Comparison of ENCODE assay signal across 8 mouse cellular contexts in genomic region chr7:25281166-25281733, GRCm38 (mm10). TPM values are rescaled to one million over a fixed set of nuclear protein-coding genes. Genes with fewer than 3 reads are reported as not detected.
A peak's percentile ranks its signal among the peaks of the same experiment; 100 is the strongest.
DNase-seq lines count a peak whose midpoint lies in the region; ATAC-seq lines count a peak whose summit lies in the region.

No protein-coding gene starts in this region.

- intact Hi-C loops in left cerebral cortex, postnatal 4 days (cut with DNase I), result no loop called here

- WGBS in heart, embryonic 11.5 days (ENCODE audit: insufficient replicate concordance), result 25% methylated on average over 12 of the region's 12 CpGs
- WGBS in limb, embryonic 13.5 days, result 15% methylated on average over 12 of the region's 12 CpGs
- 10% methylated on average over 12 of the region's 12 CpGs for WGBS in stomach, embryonic 14.5 days

- peak overlapping the region; percentile 91 for H3K9ac ChIP-seq in heart, embryonic 11.5 days (ENCODE audit: low read depth, low read length)
- peak overlapping the region; percentile 50 for H3K9ac ChIP-seq in limb, embryonic 13.5 days
- H3K9ac ChIP-seq in stomach, embryonic 14.5 days (replicated peaks; ENCODE audit: low read depth, low read length), result peak overlapping the region; percentile 22; the same call in 1 of the 2 replicates

- peak overlapping the region; percentile 74 for H3K4me3 ChIP-seq in heart, embryonic 11.5 days (ENCODE audit: low read depth, low read length)
- peak overlapping the region; percentile 85 for H3K4me3 ChIP-seq in limb, embryonic 13.5 days
- peak overlapping the region; percentile 86 for H3K4me3 ChIP-seq in stomach, embryonic 14.5 days (ENCODE audit: low read depth, low read length)

- peak overlapping the region; percentile 99 for H3K27ac ChIP-seq in heart, embryonic 11.5 days (ENCODE audit: low read depth, low read length)
- peak overlapping the region; percentile 100 for H3K27ac ChIP-seq in limb, embryonic 13.5 days
- H3K27ac ChIP-seq in stomach, embryonic 14.5 days (ENCODE audit: low read length), result peak overlapping the region; percentile 99

- H3K27me3 ChIP-seq in heart, embryonic 11.5 days (ENCODE audit: control insufficient read depth, insufficient read depth, low read length), result no peaks in the 10 kb centered on the region
- no peaks in the 10 kb centered on the region for H3K27me3 ChIP-seq in limb, embryonic 13.5 days
- H3K27me3 ChIP-seq in stomach, embryonic 14.5 days (ENCODE audit: control insufficient read depth, insufficient read depth, low read length), result no peaks in the 10 kb centered on the region

- peak overlapping the region; percentile 98 for H3K4me2 ChIP-seq in heart, embryonic 11.5 days
- peak overlapping the region; percentile 82 for H3K4me2 ChIP-seq in limb, embryonic 13.5 days (replicated peaks)
- H3K4me2 ChIP-seq in stomach, embryonic 14.5 days (replicated peaks; ENCODE audit: low read depth, low read length), result peak overlapping the region; percentile 71

- H3K9me3 ChIP-seq in heart, embryonic 11.5 days (replicated peaks; ENCODE audit: control insufficient read depth, low read length), result no peaks in the 10 kb centered on the region
- H3K9me3 ChIP-seq in limb, embryonic 13.5 days, result no peaks in the 10 kb centered on the region
- no peaks in the 10 kb centered on the region for H3K9me3 ChIP-seq in stomach, embryonic 14.5 days (ENCODE audit: control insufficient read depth, low read depth, low read length)

- H3K36me3 ChIP-seq in heart, embryonic 11.5 days (ENCODE audit: control insufficient read depth, insufficient read depth, low read length), result peaks cover 13% of the 10 kb centered on the region
- H3K36me3 ChIP-seq in limb, embryonic 13.5 days, result peaks cover 17% of the 10 kb centered on the region
- peaks cover 18% of the 10 kb centered on the region for H3K36me3 ChIP-seq in stomach, embryonic 14.5 days (ENCODE audit: control insufficient read depth, insufficient read depth, low read length)

- H3K4me1 ChIP-seq in heart, embryonic 11.5 days (ENCODE audit: control insufficient read depth, insufficient read depth, low read length), result peaks cover 58% of the 10 kb centered on the region
- peaks cover 59% of the 10 kb centered on the region for H3K4me1 ChIP-seq in limb, embryonic 13.5 days
- peaks cover 55% of the 10 kb centered on the region for H3K4me1 ChIP-seq in stomach, embryonic 14.5 days (ENCODE audit: control insufficient read depth, insufficient read depth, low read length)

- ATAC-seq in heart, embryonic 11.5 days (replicated peaks; ENCODE audit: insufficient number of reproducible peaks, low FRiP score, low TSS enrichment), result peak; percentile 5; the same call in 1 of the 2 replicates
- peak; percentile 16 for ATAC-seq in CD4-positive, CD25-positive, alpha-beta regulatory T cell, adult 4 months
- peak; percentile 52 for ATAC-seq in erythroblast, adult 5-6 weeks (replicated peaks; ENCODE audit: low FRiP score, poor library complexity, severe bottlenecking)
- ATAC-seq in limb, embryonic 13.5 days (ENCODE audit: low FRiP score, low read depth), result no peak
- ATAC-seq in stomach, embryonic 14.5 days (ENCODE audit: insufficient number of reproducible peaks, insufficient read depth, low FRiP score, low read depth), result 0 out of 2 replicates have a peak, but pooled peaks have one; percentile 0

- no peak for DNase-seq in heart, postnatal 4 days
- DNase-seq in left cerebral cortex, postnatal 4 days, result no peak
- DNase-seq in embryo, embryonic 10.5 days (ENCODE audit: low spot score), result no peak

RNA-seq across cellular contexts. Expression of gene Cic, which starts 13.7 kb away (rescaled TPM):
- polyA plus RNA-seq in heart, embryonic 11.5 days (2014; fragmentation: Nextera tagmentation; extraction: Ambion mirVana), result 25.0 and 31.5 TPM in 2 replicates
- total RNA-seq in heart, postnatal 4 days (2021), result 100 to 1,000 TPM; 108 to 109 TPM
- polyA plus RNA-seq in CD4-positive, CD25-positive, alpha-beta regulatory T cell, adult 4 months (2017; shearing (Covaris generic)), result 10 to 100 TPM; 24.1 to 27.2 TPM
- 60.2 and 77.4 TPM in 2 replicates for total RNA-seq in erythroblast, adult 5-6 weeks (2015; ENCODE audit: low replicate concordance)
- 15.3 and 26.6 TPM in 2 replicates for total RNA-seq in erythroblast, adult 5-6 weeks (2017; ENCODE audit: low replicate concordance)
- polyA plus RNA-seq in limb, embryonic 13.5 days (2015; fragmentation: Nextera tagmentation; extraction: Ambion mirVana), result 40.9 and 43.6 TPM in 2 replicates
- polyA plus RNA-seq in stomach, embryonic 14.5 days (2014; fragmentation: Nextera tagmentation; extraction: Ambion mirVana), result 51.4 and 54.1 TPM in 2 replicates
- total RNA-seq in left cerebral cortex, postnatal 4 days (2021), result 100 to 1,000 TPM; 324 to 333 TPM

RNA-seq across cellular contexts. Expression of gene Pafah1b3, which starts 16.5 kb away (rescaled TPM):
- polyA plus RNA-seq in heart, embryonic 11.5 days (2014; fragmentation: Nextera tagmentation; extraction: Ambion mirVana), result 141 and 158 TPM in 2 replicates
- total RNA-seq in heart, postnatal 4 days (2021), result 10 to 100 TPM; 37.5 to 38.4 TPM
- polyA plus RNA-seq in CD4-positive, CD25-positive, alpha-beta regulatory T cell, adult 4 months (2017; shearing (Covaris generic)), result 10 to 100 TPM; 23.6 to 42.6 TPM
- total RNA-seq in erythroblast, adult 5-6 weeks (2015; ENCODE audit: low replicate concordance), result 1.9 and 2.9 TPM in 2 replicates
- 0.98 TPM in 1 of 2 replicates, not detected in the other for total RNA-seq in erythroblast, adult 5-6 weeks (2017; ENCODE audit: low replicate concordance)
- 281 and 307 TPM in 2 replicates for polyA plus RNA-seq in limb, embryonic 13.5 days (2015; fragmentation: Nextera tagmentation; extraction: Ambion mirVana)
- polyA plus RNA-seq in stomach, embryonic 14.5 days (2014; fragmentation: Nextera tagmentation; extraction: Ambion mirVana), result 274 and 284 TPM in 2 replicates
- total RNA-seq in left cerebral cortex, postnatal 4 days (2021), result 100 to 1,000 TPM; 234 to 250 TPM

RNA-seq across cellular contexts. Expression of gene Prr19, which starts 20.0 kb away (rescaled TPM):
- polyA plus RNA-seq in heart, embryonic 11.5 days (2014; fragmentation: Nextera tagmentation; extraction: Ambion mirVana), result 0.54 and 0.63 TPM in 2 replicates
- total RNA-seq in heart, postnatal 4 days (2021), result not detected
- polyA plus RNA-seq in CD4-positive, CD25-positive, alpha-beta regulatory T cell, adult 4 months (2017; shearing (Covaris generic)), result not detected
- total RNA-seq in erythroblast, adult 5-6 weeks (2015; ENCODE audit: low replicate concordance), result not detected in 2 replicates
- not detected in 2 replicates for total RNA-seq in erythroblast, adult 5-6 weeks (2017; ENCODE audit: low replicate concordance)
- 0.91 and 1.1 TPM in 2 replicates for polyA plus RNA-seq in limb, embryonic 13.5 days (2015; fragmentation: Nextera tagmentation; extraction: Ambion mirVana)
- 0.76 and 1.1 TPM in 2 replicates for polyA plus RNA-seq in stomach, embryonic 14.5 days (2014; fragmentation: Nextera tagmentation; extraction: Ambion mirVana)
- total RNA-seq in left cerebral cortex, postnatal 4 days (2021), result under 1 TPM; 0.52 to 0.87 TPM

RNA-seq across cellular contexts. Expression of gene Tmem145, which starts 24.7 kb away (rescaled TPM):
- polyA plus RNA-seq in heart, embryonic 11.5 days (2014; fragmentation: Nextera tagmentation; extraction: Ambion mirVana), result 0.17 and 0.25 TPM in 2 replicates
- not detected for total RNA-seq in heart, postnatal 4 days (2021)
- not detected for polyA plus RNA-seq in CD4-positive, CD25-positive, alpha-beta regulatory T cell, adult 4 months (2017; shearing (Covaris generic))
- not detected in 2 replicates for total RNA-seq in erythroblast, adult 5-6 weeks (2015; ENCODE audit: low replicate concordance)
- not detected in 2 replicates for total RNA-seq in erythroblast, adult 5-6 weeks (2017; ENCODE audit: low replicate concordance)
- 1.5 and 1.9 TPM in 2 replicates for polyA plus RNA-seq in limb, embryonic 13.5 days (2015; fragmentation: Nextera tagmentation; extraction: Ambion mirVana)
- 1.9 and 2.0 TPM in 2 replicates for polyA plus RNA-seq in stomach, embryonic 14.5 days (2014; fragmentation: Nextera tagmentation; extraction: Ambion mirVana)
- total RNA-seq in left cerebral cortex, postnatal 4 days (2021), result 100 to 1,000 TPM in 1 of 2 experiments, 10 to 100 TPM in 1; 99.6 to 104 TPM

RNA-seq across cellular contexts. Expression of gene Erf, which starts 30.7 kb away (rescaled TPM):
- polyA plus RNA-seq in heart, embryonic 11.5 days (2014; fragmentation: Nextera tagmentation; extraction: Ambion mirVana), result 20.5 and 25.0 TPM in 2 replicates
- total RNA-seq in heart, postnatal 4 days (2021), result 10 to 100 TPM; 47.5 to 53.2 TPM
- under 1 TPM; 0.22 to 0.42 TPM for polyA plus RNA-seq in CD4-positive, CD25-positive, alpha-beta regulatory T cell, adult 4 months (2017; shearing (Covaris generic))
- total RNA-seq in erythroblast, adult 5-6 weeks (2015; ENCODE audit: low replicate concordance), result 3.3 and 3.6 TPM in 2 replicates
- 2.4 and 2.6 TPM in 2 replicates for total RNA-seq in erythroblast, adult 5-6 weeks (2017; ENCODE audit: low replicate concordance)
- 25.6 and 26.6 TPM in 2 replicates for polyA plus RNA-seq in limb, embryonic 13.5 days (2015; fragmentation: Nextera tagmentation; extraction: Ambion mirVana)
- 25.8 and 27.7 TPM in 2 replicates for polyA plus RNA-seq in stomach, embryonic 14.5 days (2014; fragmentation: Nextera tagmentation; extraction: Ambion mirVana)
- 10 to 100 TPM; 29.4 to 36.1 TPM for total RNA-seq in left cerebral cortex, postnatal 4 days (2021)

Comparison
In these comparisons a context has a peak if more than half of its experiments do, and no peak if none do; other contexts are left out.
1. H3K9ac ChIP-seq: peak in every context shown above with its lines; median percentile 91 in heart, embryonic 11.5 days; 50 in limb, embryonic 13.5 days; 22 in stomach, embryonic 14.5 days.